Mouse (Mus musculus): ENCODE results near the gene Prph2. TPM values are rescaled to one million over a fixed set of nuclear protein-coding genes. Genes with fewer than 3 reads are reported as not detected.

Prph2 gene
- not detected in 2 replicates for polyA plus RNA-seq (2015; fragmentation: Nextera tagmentation; extraction: Ambion mirVana)

- WGBS = 89% methylated on average over 10 of the region's 10 CpGs
These were observed at the start of gene Prph2 for GRCm38 (mm10) chr17:46910186-46910585. Prph2 (plus strand) TSS chr17:46910459.

GRCm38 (mm10) chr17:46864566-46865195 lies 45.6 kb upstream of the Prph2 start:
- no peak for ATAC-seq (ENCODE audit: insufficient number of reproducible peaks, insufficient read depth, low FRiP score, low TSS enrichment, low read depth)

More at GRCm38 (mm10) chr17:46910186-46910585, at the start of gene Prph2:
- no peaks in the 10 kb centered on the region for H3K36me3 ChIP-seq
- no peak for ATAC-seq (ENCODE audit: insufficient number of reproducible peaks, insufficient read depth, low FRiP score, low TSS enrichment, low read depth)
- no peaks in the 10 kb centered on the region for H3K9me3 ChIP-seq
- H3K4me3 ChIP-seq = no peak within 1 kb of the TSS
- H3K9ac ChIP-seq = no peak within 1 kb of the TSS
- H3K4me2 ChIP-seq = no peak within 1 kb of the TSS
- H3K4me1 ChIP-seq = 0 out of 2 replicates have a peak, but pooled peaks cover 6% of the 10 kb centered on the region
- no peak within 1 kb of the TSS for H3K27ac ChIP-seq
- H3K27me3 ChIP-seq = no peaks in the 10 kb centered on the region

GRCm38 (mm10) chr17:46866836-46867235 lies 43.4 kb upstream of the Prph2 start:
- no peak overlapping the region for H3K9ac ChIP-seq
- no peak overlapping the region for H3K4me2 ChIP-seq
- H3K27ac ChIP-seq = no peak overlapping the region
- WGBS = 89% methylated on average over 12 of the region's 12 CpGs
- no peak overlapping the region for H3K4me3 ChIP-seq
- no peak for ATAC-seq (ENCODE audit: insufficient number of reproducible peaks, insufficient read depth, low FRiP score, low TSS enrichment, low read depth)
- no peaks in the 10 kb centered on the region for H3K27me3 ChIP-seq
- H3K4me1 ChIP-seq = no peaks in the 10 kb centered on the region
- no peaks in the 10 kb centered on the region for H3K9me3 ChIP-seq
- no peaks in the 10 kb centered on the region for H3K36me3 ChIP-seq

More at GRCm38 (mm10) chr17:46864566-46865195, 45.6 kb upstream of the Prph2 start:
- no peaks in the 10 kb centered on the region for H3K9me3 ChIP-seq
- no peak overlapping the region for H3K4me2 ChIP-seq
- no peak overlapping the region for H3K27ac ChIP-seq
- no peaks in the 10 kb centered on the region for H3K36me3 ChIP-seq
- H3K27me3 ChIP-seq = no peaks in the 10 kb centered on the region
- no peak overlapping the region for H3K9ac ChIP-seq
- no peak overlapping the region for H3K4me3 ChIP-seq
- 76% methylated on average over 7 of the region's 7 CpGs for WGBS
- 0 out of 2 replicates have a peak, but pooled peaks cover under 1% of the 10 kb centered on the region for H3K4me1 ChIP-seq

GRCm38 (mm10) chr17:46870204-46870798 lies 40.0 kb upstream of the Prph2 start:
- Histone ChIP-seq H3K4me3 (no peak overlapping the region), H3K4me1 (peaks cover 9% of the 10 kb centered on the region), H3K27ac (no peak overlapping the region), H3K27me3 (no peaks in the 10 kb centered on the region), H3K9me3 (no peaks in the 10 kb centered on the region), H3K9ac (no peak overlapping the region), H3K36me3 (no peaks in the 10 kb centered on the region), H3K4me2 (no peak overlapping the region)
- no peak for ATAC-seq (ENCODE audit: insufficient number of reproducible peaks, insufficient read depth, low FRiP score, low TSS enrichment, low read depth)
- WGBS = 86% methylated on average over 5 of the region's 5 CpGs

GRCm38 (mm10) chr17:46870913-46871312 lies 39.3 kb upstream of the Prph2 start:
- H3K9ac ChIP-seq = no peak overlapping the region
- 50% methylated on average over 1 of the region's 1 CpGs for WGBS
- H3K4me2 ChIP-seq = no peak overlapping the region
- no peak overlapping the region for H3K4me3 ChIP-seq
- no peaks in the 10 kb centered on the region for H3K36me3 ChIP-seq
- H3K27ac ChIP-seq = no peak overlapping the region
- H3K4me1 ChIP-seq = peaks cover 9% of the 10 kb centered on the region
- H3K27me3 ChIP-seq = no peaks in the 10 kb centered on the region
- H3K9me3 ChIP-seq = no peaks in the 10 kb centered on the region
- ATAC-seq (ENCODE audit: insufficient number of reproducible peaks, insufficient read depth, low FRiP score, low TSS enrichment, low read depth) = no peak

- 71% methylated on average over 7 of the region's 7 CpGs for WGBS
These were observed 37.5 kb upstream of the Prph2 start for GRCm38 (mm10) chr17:46872806-46873205.

GRCm38 (mm10) chr17:46874133-46874532 lies 36.1 kb upstream of the Prph2 start:
- H3K36me3 ChIP-seq = no peaks in the 10 kb centered on the region
- no peak overlapping the region for H3K4me2 ChIP-seq
- WGBS = 38% methylated on average over 10 of the region's 10 CpGs
- no peak overlapping the region for H3K9ac ChIP-seq
- no peak for ATAC-seq (ENCODE audit: insufficient number of reproducible peaks, insufficient read depth, low FRiP score, low TSS enrichment, low read depth)
- H3K27me3 ChIP-seq = no peaks in the 10 kb centered on the region
- H3K4me1 ChIP-seq = peaks cover 16% of the 10 kb centered on the region
- no peaks in the 10 kb centered on the region for H3K9me3 ChIP-seq
- H3K4me3 ChIP-seq = no peak overlapping the region
- H3K27ac ChIP-seq = no peak overlapping the region

More at GRCm38 (mm10) chr17:46872806-46873205, 37.5 kb upstream of the Prph2 start:
- no peak overlapping the region for H3K4me2 ChIP-seq
- H3K27me3 ChIP-seq = no peaks in the 10 kb centered on the region
- no peaks in the 10 kb centered on the region for H3K9me3 ChIP-seq
- no peak for ATAC-seq (ENCODE audit: insufficient number of reproducible peaks, insufficient read depth, low FRiP score, low TSS enrichment, low read depth)
- H3K9ac ChIP-seq = no peak overlapping the region
- no peaks in the 10 kb centered on the region for H3K36me3 ChIP-seq
- H3K4me3 ChIP-seq = no peak overlapping the region
- H3K4me1 ChIP-seq = peaks cover 16% of the 10 kb centered on the region
- no peak overlapping the region for H3K27ac ChIP-seq

GRCm38 (mm10) chr17:46875626-46876025 lies 34.6 kb upstream of the Prph2 start:
- H3K4me3 ChIP-seq = no peak overlapping the region
- no peak overlapping the region for H3K27ac ChIP-seq
- H3K27me3 ChIP-seq = no peaks in the 10 kb centered on the region
- peaks cover 24% of the 10 kb centered on the region for H3K4me1 ChIP-seq
- WGBS = 73% methylated on average over 3 of the region's 3 CpGs
- no peak overlapping the region for H3K4me2 ChIP-seq
- H3K36me3 ChIP-seq = no peaks in the 10 kb centered on the region
- H3K9me3 ChIP-seq = no peaks in the 10 kb centered on the region
- H3K9ac ChIP-seq = no peak overlapping the region
- ATAC-seq (ENCODE audit: insufficient number of reproducible peaks, insufficient read depth, low FRiP score, low TSS enrichment, low read depth) = no peak

- whole genome bisulfite sequencing = 52% methylated on average over 8 of the region's 8 CpGs
- no peak for ATAC-seq (ENCODE audit: insufficient number of reproducible peaks, insufficient read depth, low FRiP score, low TSS enrichment, low read depth)
- H3K4me1 ChIP-seq = peaks cover 24% of the 10 kb centered on the region
- no peak overlapping the region for H3K4me2 ChIP-seq
- no peaks in the 10 kb centered on the region for H3K36me3 ChIP-seq
- H3K9ac ChIP-seq = no peak overlapping the region
- no peak overlapping the region; the same call in 1 of the 2 replicates for H3K27ac ChIP-seq
- no peaks in the 10 kb centered on the region for H3K9me3 ChIP-seq
- H3K4me3 ChIP-seq = no peak overlapping the region
- no peaks in the 10 kb centered on the region for H3K27me3 ChIP-seq
These were observed 33.8 kb upstream of the Prph2 start for GRCm38 (mm10) chr17:46876371-46876950.

- H3K9me3 ChIP-seq = no peaks in the 10 kb centered on the region
- WGBS = 94% methylated on average over 5 of the region's 5 CpGs
- no peak overlapping the region for H3K4me3 ChIP-seq
- peaks cover 24% of the 10 kb centered on the region for H3K4me1 ChIP-seq
- no peak for ATAC-seq (ENCODE audit: insufficient number of reproducible peaks, insufficient read depth, low FRiP score, low TSS enrichment, low read depth)
- H3K36me3 ChIP-seq = no peaks in the 10 kb centered on the region
- no peak overlapping the region for H3K27ac ChIP-seq
- no peak overlapping the region for H3K9ac ChIP-seq
- no peaks in the 10 kb centered on the region for H3K27me3 ChIP-seq
- no peak overlapping the region for H3K4me2 ChIP-seq
These were observed 33.2 kb upstream of the Prph2 start for GRCm38 (mm10) chr17:46877061-46877460.

- H3K27ac ChIP-seq = no peak overlapping the region
- H3K36me3 ChIP-seq = no peaks in the 10 kb centered on the region
- no peaks in the 10 kb centered on the region for H3K9me3 ChIP-seq
- no peak overlapping the region for H3K4me3 ChIP-seq
- no peak overlapping the region for H3K9ac ChIP-seq
- H3K27me3 ChIP-seq = no peaks in the 10 kb centered on the region
- 34% methylated on average over 14 of the region's 14 CpGs for WGBS
- H3K4me2 ChIP-seq = no peak overlapping the region
- H3K4me1 ChIP-seq = peaks cover 17% of the 10 kb centered on the region
- no peak for ATAC-seq (ENCODE audit: insufficient number of reproducible peaks, insufficient read depth, low FRiP score, low TSS enrichment, low read depth)
These were observed 30.4 kb upstream of the Prph2 start for GRCm38 (mm10) chr17:46879841-46880311.

- H3K36me3 ChIP-seq = no peaks in the 10 kb centered on the region
- H3K4me3 ChIP-seq = no peak overlapping the region
- H3K4me2 ChIP-seq = no peak overlapping the region
- H3K4me1 ChIP-seq = peaks cover 17% of the 10 kb centered on the region
- H3K9ac ChIP-seq = no peak overlapping the region
- no peaks in the 10 kb centered on the region for H3K27me3 ChIP-seq
- no peaks in the 10 kb centered on the region for H3K9me3 ChIP-seq
- ATAC-seq (ENCODE audit: insufficient number of reproducible peaks, insufficient read depth, low FRiP score, low TSS enrichment, low read depth) = no peak
- WGBS = 64% methylated on average over 2 of the region's 2 CpGs
- no peak overlapping the region for H3K27ac ChIP-seq
These were observed 29.9 kb upstream of the Prph2 start for GRCm38 (mm10) chr17:46880322-46880721.

Data from embryonic facial prominence, embryonic 13.5 days (tissue).